Mouse (Mus musculus) T-helper 2 cell (primary cell): ENCODE data around the gene Egfl8.

ENCODE experiments used
- in situ Hi-C: fragments of 300-600 bp; cut with MboI, MseI; formaldehyde crosslinking; loops from one replicate; pipeline ENCODE4 v1.15.1; 2025; ENCODE audit warnings: high pct_unique_total_duplicates

Egfl8 gene

GRCm38 (mm10) chr17:34576577-34576976, 39.2 kb downstream of the Egfl8 start:
- in situ Hi-C loops: no loop called here

- in situ Hi-C loops: no loop called here
Observed at GRCm38 (mm10) chr17:34572361-34572760, 43.4 kb downstream of the Egfl8 start.

- in situ Hi-C loops: no loop called here
Observed at GRCm38 (mm10) chr17:34571875-34572274, 43.9 kb downstream of the Egfl8 start.

- in situ Hi-C loops: loop anchor here (5.0 kb wide), 1 partner anchor 128 kb away; no protein-coding TSS in a partner anchor
Observed at GRCm38 (mm10) chr17:34569919-34570318, 45.9 kb downstream of the Egfl8 start.

- in situ Hi-C loops: loop anchor here (5.0 kb wide), 1 partner anchor 126 kb away; no protein-coding TSS in a partner anchor
Observed at GRCm38 (mm10) chr17:34568421-34568820, 47.4 kb downstream of the Egfl8 start.

GRCm38 (mm10) chr17:34567311-34567710, 48.5 kb downstream of the Egfl8 start:
- in situ Hi-C loops: loop anchor here (5.0 kb wide), 1 partner anchor 125 kb away; no protein-coding TSS in a partner anchor

GRCm38 (mm10) chr17:34564796-34565195, 51.0 kb downstream of the Egfl8 start:
- in situ Hi-C loops: loop anchor here (5.0 kb wide), 1 partner anchor 122 kb away; no protein-coding TSS in a partner anchor

GRCm38 (mm10) chr17:34564003-34564421, 51.8 kb downstream of the Egfl8 start, which contains the start of gene Notch4:
Gene Notch4, plus strand, starts transcription at chr17:34564268.
- in situ Hi-C loops: no loop called here

GRCm38 (mm10) chr17:34563354-34563753, 52.4 kb downstream of the Egfl8 start:
- in situ Hi-C loops: no loop called here
